Mouse (Mus musculus) lung, adult 2 months (tissue): Measurements from ENCODE around the gene Napsa.

Experiments
- CTCF ChIP-seq: fragments of 200-500 bp; IDR thresholded peaks from 2 replicates; pipeline ENCODE4 v1.5.1; 2011; ENCODE audit warnings: mild to moderate bottlenecking, low read length, control low read depth; ENCODE audit not compliant: insufficient read depth
- POLR2A ChIP-seq: fragments of 200-500 bp; IDR thresholded peaks from 2 replicates; pipeline ENCODE4 v1.6.1; 2011; ENCODE audit warnings: low read depth, mild to moderate bottlenecking, control low read depth, low read length, borderline replicate concordance; ENCODE audit errors: extremely low read depth

DNA sequence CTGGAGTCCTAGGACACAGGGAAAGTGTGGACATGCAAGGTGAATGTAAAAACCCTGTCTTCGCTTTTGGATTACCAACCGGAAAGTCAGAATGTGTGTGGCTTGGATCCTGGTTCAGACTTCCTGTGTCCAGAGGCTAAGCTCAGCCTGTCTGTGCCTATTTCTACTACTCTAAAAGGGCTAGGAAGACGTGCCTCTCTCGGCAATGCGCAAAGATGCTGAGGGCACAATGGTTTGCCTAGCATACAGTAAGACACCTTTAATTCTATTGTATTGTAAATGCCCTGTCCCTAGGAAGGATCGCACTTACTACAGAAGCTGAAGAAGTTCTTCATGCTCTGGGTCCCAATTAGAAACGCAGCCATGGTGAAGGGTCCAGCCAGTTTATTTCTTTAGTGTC, 33.3 kb downstream of the Napsa start:
- TF ChIP-seq CTCF (no peak), POLR2A (no peak)
